Mouse (Mus musculus) hindbrain, postnatal 0 days (tissue): ENCODE data around the gene Crocc2. TPM values are rescaled to one million over a fixed set of nuclear protein-coding genes. Genes with fewer than 3 reads are reported as not detected.

Experiments
- ATAC-seq: fragments of 200-750 bp; cut with Nextera tagmentation; 2 replicates; pipeline ENCODE4 v1.8.0; 2017; ENCODE audit warnings: mild to moderate bottlenecking, moderate TSS enrichment, moderate library complexity
- DNase-seq: peaks from one replicate; pipeline ENCODE4 v3.0.0-alpha.2; 2015; ENCODE audit warnings: low spot score
- H3K27ac ChIP-seq: fragments of 300-500 bp; sonication (generic); 2 replicates; pipeline ENCODE4 v1.5.1; 2014; ENCODE audit warnings: mild to moderate bottlenecking
- H3K27me3 ChIP-seq: fragments of 300-500 bp; sonication (generic); 2 replicates; pipeline ENCODE4 v1.6.1; 2014; ENCODE audit warnings: low read length, mixed read lengths; ENCODE audit not compliant: insufficient read depth
- H3K36me3 ChIP-seq: fragments of 300-500 bp; sonication (generic); 2 replicates; pipeline ENCODE4 v1.6.1; 2014; ENCODE audit warnings: low read length, mixed read lengths; ENCODE audit not compliant: insufficient read depth
- H3K4me1 ChIP-seq: fragments of 300-500 bp; sonication (generic); 2 replicates; pipeline ENCODE4 v1.6.1; 2014; ENCODE audit warnings: antibody characterized with exemption, low read length, mixed read lengths; ENCODE audit not compliant: insufficient read depth
- H3K4me2 ChIP-seq: fragments of 300-500 bp; sonication (generic); 2 replicates; pipeline ENCODE4 v1.6.1; 2014; ENCODE audit warnings: low read depth, mild to moderate bottlenecking, low read length, moderate library complexity, mixed read lengths
- H3K4me3 ChIP-seq: fragments of 300-500 bp; sonication (generic); 2 replicates; pipeline ENCODE4 v1.5.1; 2014; ENCODE audit warnings: low read length
- H3K9ac ChIP-seq: fragments of 300-500 bp; sonication (generic); replicated peaks from 2 replicates; pipeline ENCODE4 v1.6.1; 2014; ENCODE audit warnings: mild to moderate bottlenecking, low read length, moderate library complexity, mixed read lengths
- H3K9me3 ChIP-seq: fragments of 300-500 bp; sonication (generic); 2 replicates; pipeline ENCODE4 v1.6.1; 2016; ENCODE audit warnings: low read length, mixed read lengths
- CTCF ChIP-seq: IDR thresholded peaks from 2 replicates; pipeline ENCODE4 v1.5.1; 2016; ENCODE audit warnings: antibody characterized with exemption, control low read depth, low read depth
- WGBS: fragments of 180-500 bp; shearing (Covaris S2); extraction: QIAGEN DNeasy Blood & Tissue Kit; methylation state at CpG from one replicate; pipeline ENCODE4 v1.1.7; 2014; 5-methylcytosine and 5-hydroxymethylcytosine counted together
- polyA plus RNA-seq: library from polyadenylated mRNA; unstranded; fragments of >200 nt; fragmentation: Nextera tagmentation; extraction: Ambion mirVana; gene quantifications from 2 replicates; pipeline ENCODE4 v1.2.1, GENCODE M21; 2015
- total RNA-seq: library from RNA; depleted of rRNA; stranded (reverse); fragments of >200 nt; gene quantifications from 2 replicates; pipeline ENCODE4 v1.2.3, GENCODE M21; 2014

Crocc2 gene
- total and polyA plus RNA-seq, 2 experiments from 2014 or later = 0.63 to 1.1 TPM

- ATAC-seq (no peak), DNase-seq (no peak)
- no peaks in the 10 kb centered on the region for H3K9me3 ChIP-seq
- H3K27me3 ChIP-seq = no peaks in the 10 kb centered on the region
- H3K9ac ChIP-seq = no peak overlapping the region
- no peak overlapping the region for H3K27ac ChIP-seq
- no peak overlapping the region for H3K4me2 ChIP-seq
- no peaks in the 10 kb centered on the region for H3K4me1 ChIP-seq
- H3K4me3 ChIP-seq = no peak overlapping the region
- 76% methylated on average over 10 of the region's 10 CpGs for WGBS
- H3K36me3 ChIP-seq = no peaks in the 10 kb centered on the region
- no peak for TF ChIP-seq CTCF
Measured at GRCm38 (mm10) chr1:93130242-93130983, 38.1 kb upstream of the Crocc2 start.

GRCm38 (mm10) chr1:93132676-93133075 is 35.8 kb upstream of the Crocc2 start:
- Histone ChIP-seq H3K4me3 (no peak overlapping the region), H3K4me1 (no peaks in the 10 kb centered on the region), H3K9me3 (no peaks in the 10 kb centered on the region), H3K4me2 (no peak overlapping the region), H3K27me3 (no peaks in the 10 kb centered on the region), H3K36me3 (no peaks in the 10 kb centered on the region), H3K9ac (no peak overlapping the region), H3K27ac (no peak overlapping the region)
- no peak for TF ChIP-seq CTCF
- ATAC-seq (no peak), DNase-seq (no peak)
- 68% methylated on average over 8 of the region's 8 CpGs for WGBS

- no peak within 1 kb of the TSS for H3K9ac ChIP-seq
- no peak for TF ChIP-seq CTCF
- no peak for ATAC-seq
- no peaks in the 10 kb centered on the region for H3K36me3 ChIP-seq
- WGBS = 87% methylated on average over 12 of the region's 12 CpGs
- H3K27me3 ChIP-seq = no peaks in the 10 kb centered on the region
- no peak within 1 kb of the TSS for H3K27ac ChIP-seq
- no peak within 1 kb of the TSS for H3K4me3 ChIP-seq
- DNase-seq = no peak
- H3K4me1 ChIP-seq = no peaks in the 10 kb centered on the region
- H3K9me3 ChIP-seq = no peaks in the 10 kb centered on the region
- no peak within 1 kb of the TSS for H3K4me2 ChIP-seq
Measured at GRCm38 (mm10) chr1:93135036-93135526, 33.4 kb upstream of the Crocc2 start, which contains the start of gene Agxt. Agxt (plus strand) TSS chr1:93135240.

- H3K27ac ChIP-seq = no peak overlapping the region
- H3K27me3 ChIP-seq = no peaks in the 10 kb centered on the region
- H3K4me1 ChIP-seq = no peaks in the 10 kb centered on the region
- no peak overlapping the region for H3K9ac ChIP-seq
- no peaks in the 10 kb centered on the region for H3K36me3 ChIP-seq
- no peak overlapping the region for H3K4me2 ChIP-seq
- WGBS = 69% methylated on average over 6 of the region's 6 CpGs
- DNase-seq = peak; percentile 21
- no peak for TF ChIP-seq CTCF
- ATAC-seq = no peak
- H3K4me3 ChIP-seq = no peak overlapping the region
- no peaks in the 10 kb centered on the region for H3K9me3 ChIP-seq
Measured at GRCm38 (mm10) chr1:93138534-93138933, 30.0 kb upstream of the Crocc2 start.

- Histone ChIP-seq H3K27ac (no peak overlapping the region), H3K9me3 (no peaks in the 10 kb centered on the region), H3K4me1 (no peaks in the 10 kb centered on the region), H3K9ac (no peak overlapping the region), H3K4me3 (no peak overlapping the region), H3K27me3 (no peaks in the 10 kb centered on the region), H3K36me3 (no peaks in the 10 kb centered on the region), H3K4me2 (no peak overlapping the region)
- WGBS = 83% methylated on average over 7 of the region's 7 CpGs
- no peak for ATAC-seq
- DNase-seq = no peak
- TF ChIP-seq CTCF = no peak
Measured at GRCm38 (mm10) chr1:93139713-93140112, 28.8 kb upstream of the Crocc2 start.

- H3K27me3 ChIP-seq = no peaks in the 10 kb centered on the region
- no peak overlapping the region for H3K27ac ChIP-seq
- ATAC-seq (no peak), DNase-seq (no peak)
- H3K4me1 ChIP-seq = no peaks in the 10 kb centered on the region
- H3K4me3 ChIP-seq = no peak overlapping the region
- no peak overlapping the region for H3K4me2 ChIP-seq
- no peaks in the 10 kb centered on the region for H3K9me3 ChIP-seq
- no peak overlapping the region for H3K9ac ChIP-seq
- no peaks in the 10 kb centered on the region for H3K36me3 ChIP-seq
- 85% methylated on average over 1 of the region's 1 CpGs for WGBS
- TF ChIP-seq CTCF = no peak
Measured at GRCm38 (mm10) chr1:93142871-93143270, 25.7 kb upstream of the Crocc2 start.

- Histone ChIP-seq H3K4me3 (no peak overlapping the region), H3K27ac (no peak overlapping the region), H3K9me3 (no peaks in the 10 kb centered on the region), H3K4me1 (no peaks in the 10 kb centered on the region), H3K9ac (no peak overlapping the region), H3K27me3 (no peaks in the 10 kb centered on the region), H3K36me3 (no peaks in the 10 kb centered on the region), H3K4me2 (no peak overlapping the region)
- no peak for TF ChIP-seq CTCF
- peak; percentile 39 for DNase-seq
- ATAC-seq = peak; percentile 58
- WGBS = 54% methylated on average over 9 of the region's 9 CpGs
Measured at GRCm38 (mm10) chr1:93144176-93144575, 24.3 kb upstream of the Crocc2 start.
